In the genomic region with DNA sequence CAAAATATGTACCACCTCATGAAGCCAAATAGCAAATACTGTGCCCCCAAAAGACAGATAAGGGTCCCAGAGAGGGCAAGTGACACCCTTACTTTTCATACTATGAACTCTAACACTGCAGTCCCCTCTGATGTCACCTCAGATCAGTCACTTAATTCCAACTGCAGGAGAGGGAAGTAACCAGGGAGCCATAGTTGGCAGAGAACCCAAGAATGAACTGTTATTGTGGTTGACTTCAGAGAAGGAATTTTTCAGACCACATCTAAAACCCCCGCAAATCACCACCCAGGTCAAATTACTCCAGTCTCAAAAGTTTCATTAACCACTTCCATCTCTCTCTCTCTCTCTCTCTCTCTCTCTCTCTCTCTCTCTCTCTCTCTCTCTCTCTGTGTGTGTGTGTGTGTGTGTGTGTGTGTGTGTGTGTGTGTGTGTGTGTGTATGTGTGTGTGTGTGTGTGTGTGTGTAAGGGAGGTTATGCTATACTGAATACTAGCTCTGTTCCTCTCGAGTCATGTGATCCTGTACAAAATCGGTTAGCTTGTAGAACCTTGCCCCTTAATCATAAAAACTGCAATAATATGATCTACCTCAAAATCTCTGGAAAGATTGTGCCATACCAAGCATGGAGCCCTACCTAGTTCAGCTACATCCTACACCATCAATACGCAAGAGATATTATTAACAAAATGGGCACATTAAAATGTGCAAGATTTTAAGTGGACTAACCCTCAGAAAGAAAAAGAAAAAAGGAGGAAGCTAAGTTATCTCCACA, we compare ENCODE assay signal across 13 mouse cellular contexts.
DNase-seq lines count a peak whose midpoint lies in the region; ATAC-seq lines count a peak whose summit lies in the region.
"Had no signal": no experiment of that assay in that cellular context is flagged by ENCODE, and none has a peak within 500 bp of the region (broad histone marks: within the 10 kb centered on the region; RNA-seq: fewer than 3 reads in every experiment).

No protein-coding gene starts in this region.

- no peak overlapping the region for H3K9ac ChIP-seq in heart, embryonic 11.5 days (ENCODE audit: low read depth, low read length)
- no peak overlapping the region for H3K9ac ChIP-seq in liver, embryonic 16.5 days (ENCODE audit: low read depth, low read length)
- no peak overlapping the region for H3K9ac ChIP-seq in liver, embryonic 12.5 days
- no peak overlapping the region for H3K9ac ChIP-seq in limb, embryonic 15.5 days
- H3K9ac ChIP-seq in midbrain, embryonic 11.5 days (ENCODE audit: low read length) = no peak overlapping the region

- peaks cover 47% of the 10 kb centered on the region for H3K4me1 ChIP-seq in heart, embryonic 11.5 days (ENCODE audit: control insufficient read depth, insufficient read depth, low read length)
- H3K4me1 ChIP-seq in liver, embryonic 16.5 days (ENCODE audit: control insufficient read depth, low read depth, low read length) = no peaks in the 10 kb centered on the region; the same call in 1 of the 2 replicates
- no peaks in the 10 kb centered on the region for H3K4me1 ChIP-seq in liver, embryonic 12.5 days
- H3K4me1 ChIP-seq in limb, embryonic 15.5 days = peaks cover 45% of the 10 kb centered on the region
- H3K4me1 ChIP-seq in midbrain, embryonic 11.5 days (ENCODE audit: control insufficient read depth, insufficient read depth, low read length) = no peaks in the 10 kb centered on the region

- no peak overlapping the region for H3K4me2 ChIP-seq in heart, embryonic 11.5 days
- no peak overlapping the region for H3K4me2 ChIP-seq in liver, embryonic 16.5 days (ENCODE audit: low read depth, low read length)
- H3K4me2 ChIP-seq in liver, embryonic 12.5 days = no peak overlapping the region
- no peak overlapping the region for H3K4me2 ChIP-seq in limb, embryonic 15.5 days
- no peak overlapping the region for H3K4me2 ChIP-seq in midbrain, embryonic 11.5 days

- H3K4me3 ChIP-seq in heart, embryonic 11.5 days (ENCODE audit: low read depth, low read length) = no peak overlapping the region
- no peak overlapping the region for H3K4me3 ChIP-seq in liver, embryonic 16.5 days (ENCODE audit: low read depth, low read length)
- no peak overlapping the region for H3K4me3 ChIP-seq in liver, embryonic 12.5 days
- no peak overlapping the region for H3K4me3 ChIP-seq in limb, embryonic 15.5 days
- no peak overlapping the region for H3K4me3 ChIP-seq in midbrain, embryonic 11.5 days (ENCODE audit: low read depth, low read length)

- 75% methylated on average over 4 of the region's 4 CpGs for WGBS in heart, embryonic 11.5 days (ENCODE audit: insufficient replicate concordance)
- WGBS in liver, embryonic 16.5 days (ENCODE audit: insufficient replicate concordance) = 52% methylated on average over 4 of the region's 4 CpGs
- 75% methylated on average over 4 of the region's 4 CpGs for WGBS in liver, embryonic 12.5 days (ENCODE audit: insufficient replicate concordance)
- WGBS in limb, embryonic 15.5 days = 41% methylated on average over 4 of the region's 4 CpGs
- WGBS in midbrain, embryonic 11.5 days = 85% methylated on average over 4 of the region's 4 CpGs

- H3K36me3 ChIP-seq in heart, embryonic 11.5 days (ENCODE audit: control insufficient read depth, insufficient read depth, low read length) = no peaks in the 10 kb centered on the region
- no peaks in the 10 kb centered on the region for H3K36me3 ChIP-seq in liver, embryonic 16.5 days (ENCODE audit: control insufficient read depth, insufficient read depth)
- no peaks in the 10 kb centered on the region for H3K36me3 ChIP-seq in liver, embryonic 12.5 days
- H3K36me3 ChIP-seq in limb, embryonic 15.5 days = peaks cover 7% of the 10 kb centered on the region; the same call in 1 of the 2 replicates
- H3K36me3 ChIP-seq in midbrain, embryonic 11.5 days (ENCODE audit: control insufficient read depth, insufficient read depth, low read length) = no peaks in the 10 kb centered on the region

- DNase-seq in heart, adult 18-20 months = no peak
- DNase-seq in adipocyte (ENCODE audit: low spot score) = peak; percentile 47
- no peak for DNase-seq in thymus, postnatal 36 days
- DNase-seq in midbrain, embryonic 11.5 days (ENCODE audit: low spot score, missing footprints) = no peak
- DNase-seq: adrenal gland, postnatal 25 days; cerebellum, adult 11 months; kidney, adult 9 months; layer of hippocampus, adult 9-11 months had no signal

- ATAC-seq in heart, embryonic 11.5 days (replicated peaks; ENCODE audit: insufficient number of reproducible peaks, low FRiP score, low TSS enrichment) = no peak
- ATAC-seq in liver, embryonic 16.5 days (ENCODE audit: low read depth) = no peak
- ATAC-seq in liver, embryonic 12.5 days = no peak
- no peak for ATAC-seq in limb, embryonic 15.5 days (ENCODE audit: insufficient number of reproducible peaks, low FRiP score, low TSS enrichment, low read depth)
- ATAC-seq in midbrain, embryonic 11.5 days (ENCODE audit: low FRiP score) = no peak

- H3K27ac ChIP-seq in heart, embryonic 11.5 days (ENCODE audit: low read depth, low read length) = 0 out of 2 replicates have a peak overlapping the region, but pooled peaks have one; percentile 15
- H3K27ac ChIP-seq in liver, embryonic 16.5 days (ENCODE audit: low read length) = peak overlapping the region; percentile 21; the same call in 1 of the 2 replicates
- H3K27ac ChIP-seq in liver, embryonic 12.5 days = no peak overlapping the region
- H3K27ac ChIP-seq in limb, embryonic 15.5 days = peak overlapping the region; percentile 29; the same call in 1 of the 2 replicates
- H3K27ac ChIP-seq in midbrain, embryonic 11.5 days (ENCODE audit: low read depth, low read length) = no peak overlapping the region

- H3K27me3 ChIP-seq in heart, embryonic 11.5 days (ENCODE audit: control insufficient read depth, insufficient read depth, low read length) = no peaks in the 10 kb centered on the region
- H3K27me3 ChIP-seq in liver, embryonic 16.5 days (ENCODE audit: control insufficient read depth, insufficient read depth, low read depth, low read length) = no peaks in the 10 kb centered on the region
- no peaks in the 10 kb centered on the region for H3K27me3 ChIP-seq in liver, embryonic 12.5 days (replicated peaks)
- H3K27me3 ChIP-seq in limb, embryonic 15.5 days = no peaks in the 10 kb centered on the region
- H3K27me3 ChIP-seq in midbrain, embryonic 11.5 days (ENCODE audit: control insufficient read depth, insufficient read depth, low read length) = no peaks in the 10 kb centered on the region
- H3K27me3 ChIP-seq: CH12.LX had no signal

- no peaks in the 10 kb centered on the region for H3K9me3 ChIP-seq in heart, embryonic 11.5 days (replicated peaks; ENCODE audit: control insufficient read depth, low read length)
- H3K9me3 ChIP-seq in liver, embryonic 16.5 days (replicated peaks; ENCODE audit: control insufficient read depth, low read length) = no peaks in the 10 kb centered on the region
- H3K9me3 ChIP-seq in liver, embryonic 12.5 days (replicated peaks) = no peaks in the 10 kb centered on the region
- H3K9me3 ChIP-seq in limb, embryonic 15.5 days = no peaks in the 10 kb centered on the region
- H3K9me3 ChIP-seq in midbrain, embryonic 11.5 days (ENCODE audit: control insufficient read depth, low read length) = no peaks in the 10 kb centered on the region

Comparison
In these comparisons a context has a peak if more than half of its experiments do, and no peak if none do; other contexts are left out.
1. H3K27ac ChIP-seq: peak in heart, embryonic 11.5 days (single experiment), liver, embryonic 16.5 days (single experiment) and limb, embryonic 15.5 days (single experiment); none in liver, embryonic 12.5 days (single experiment) and midbrain, embryonic 11.5 days (single experiment).